Mouse (Mus musculus) midbrain, embryonic 15.5 days (tissue): ENCODE results near the gene Cdk7. TPM values are rescaled to one million over a fixed set of nuclear protein-coding genes. Genes with fewer than 3 reads are reported as not detected.

ENCODE experiments used
- ATAC-seq: fragments of 200-750 bp; cut with Nextera tagmentation; replicated peaks from 2 replicates; pipeline ENCODE4 v1.8.0; 2017; ENCODE audit warnings: moderate TSS enrichment
- H3K27ac ChIP-seq: fragments of 300-500 bp; sonication (generic); 2 replicates; pipeline ENCODE4 v1.5.1; 2015; ENCODE audit warnings: mild to moderate bottlenecking, inconsistent platforms
- H3K27me3 ChIP-seq: fragments of 300-500 bp; sonication (generic); replicated peaks from 2 replicates; pipeline ENCODE4 v1.6.1; 2015; ENCODE audit warnings: inconsistent platforms
- H3K36me3 ChIP-seq: fragments of 300-500 bp; sonication (generic); replicated peaks from 2 replicates; pipeline ENCODE4 v1.6.1; 2015; ENCODE audit warnings: inconsistent platforms
- H3K4me1 ChIP-seq: fragments of 300-500 bp; sonication (generic); 2 replicates; pipeline ENCODE4 v1.6.1; 2015; ENCODE audit warnings: inconsistent platforms
- H3K4me2 ChIP-seq: fragments of 300-500 bp; sonication (generic); 2 replicates; pipeline ENCODE4 v1.6.1; 2015; ENCODE audit warnings: inconsistent platforms, mild to moderate bottlenecking, moderate library complexity
- H3K4me3 ChIP-seq: fragments of 300-500 bp; sonication (generic); 2 replicates; pipeline ENCODE4 v1.5.1; 2015; ENCODE audit warnings: mild to moderate bottlenecking, inconsistent platforms
- H3K9ac ChIP-seq: fragments of 300-500 bp; sonication (generic); 2 replicates; pipeline ENCODE4 v1.6.1; 2015; ENCODE audit warnings: mild to moderate bottlenecking, inconsistent platforms
- H3K9me3 ChIP-seq: fragments of 300-500 bp; sonication (generic); 2 replicates; pipeline ENCODE4 v1.6.1; 2016; ENCODE audit warnings: inconsistent platforms
- WGBS: fragments of 180-500 bp; shearing (Covaris S2); methylation state at CpG from one replicate; pipeline ENCODE4 v1.1.7; 2015; ENCODE audit warnings: mixed read lengths; 5-methylcytosine and 5-hydroxymethylcytosine counted together
- polyA plus RNA-seq: library from polyadenylated mRNA; unstranded; fragments of >200 nt; fragmentation: Nextera tagmentation; extraction: Ambion mirVana; gene quantifications from 2 replicates; pipeline ENCODE4 v1.2.1, GENCODE M21; 2015

The Cdk7 gene
- 41.6 and 42.7 TPM in 2 replicates for polyA plus RNA-seq

DNA sequence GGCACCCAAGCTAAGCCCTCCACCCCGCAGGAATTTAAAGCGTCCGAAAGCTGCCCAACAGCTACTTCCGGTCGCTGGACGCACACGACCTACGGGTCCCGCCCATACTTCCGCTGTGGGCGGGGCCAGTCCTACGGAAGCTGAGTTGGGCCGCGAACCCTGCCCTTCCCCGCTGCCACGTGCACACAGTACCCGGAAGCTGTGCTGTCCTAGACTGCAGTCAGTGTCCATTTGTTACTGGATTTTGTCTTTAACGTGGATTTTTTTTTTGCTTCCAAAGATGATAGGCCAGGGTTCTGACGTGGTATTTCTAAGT is at the start of gene Cdk7:
Gene Cdk7 (minus strand): TSS at position 79 of the 316 bp plus-strand sequence.
- Histone ChIP-seq H3K9ac (peak within 1 kb of the TSS; percentile 71), H3K4me2 (peak within 1 kb of the TSS; percentile 75), H3K4me1 (peaks cover 17% of the 10 kb centered on the region), H3K4me3 (peak within 1 kb of the TSS; percentile 56), H3K36me3 (peaks cover 5% of the 10 kb centered on the region; the same call in 1 of the 2 replicates), H3K9me3 (no peaks in the 10 kb centered on the region), H3K27ac (peak within 1 kb of the TSS; percentile 79), H3K27me3 (no peaks in the 10 kb centered on the region)
- peak; percentile 99 for ATAC-seq
- WGBS: 0% methylated on average over 19 of the region's 19 CpGs

DNA sequence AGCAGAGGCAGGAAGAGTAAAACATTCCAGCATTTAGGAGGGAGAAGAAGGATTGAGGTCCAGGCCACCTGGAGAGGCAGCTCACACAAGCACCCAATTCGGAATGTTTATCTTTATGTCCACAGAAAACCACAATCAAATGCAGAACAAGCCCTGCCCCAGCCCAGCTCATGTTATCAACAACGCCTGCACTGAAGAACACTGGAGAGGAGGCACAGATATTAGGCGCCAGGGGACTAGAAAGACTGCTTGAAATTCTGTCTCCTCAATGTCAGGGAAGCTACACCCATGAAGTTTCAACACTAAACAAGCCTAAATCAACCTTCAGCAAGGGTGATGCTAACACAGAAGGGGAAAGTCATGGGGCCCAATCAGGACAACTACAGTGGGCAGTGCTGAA is 46.8 kb upstream of the Cdk7 start:
- no peaks in the 10 kb centered on the region for H3K9me3 ChIP-seq
- H3K36me3 ChIP-seq: no peaks in the 10 kb centered on the region
- 84% methylated on average over 3 of the region's 3 CpGs for WGBS
- H3K27me3 ChIP-seq: no peaks in the 10 kb centered on the region
- H3K27ac ChIP-seq: no peak overlapping the region
- H3K4me2 ChIP-seq: no peak overlapping the region
- H3K4me1 ChIP-seq: peaks cover 15% of the 10 kb centered on the region
- no peak overlapping the region for H3K4me3 ChIP-seq
- ATAC-seq: no peak
- no peak overlapping the region for H3K9ac ChIP-seq

DNA sequence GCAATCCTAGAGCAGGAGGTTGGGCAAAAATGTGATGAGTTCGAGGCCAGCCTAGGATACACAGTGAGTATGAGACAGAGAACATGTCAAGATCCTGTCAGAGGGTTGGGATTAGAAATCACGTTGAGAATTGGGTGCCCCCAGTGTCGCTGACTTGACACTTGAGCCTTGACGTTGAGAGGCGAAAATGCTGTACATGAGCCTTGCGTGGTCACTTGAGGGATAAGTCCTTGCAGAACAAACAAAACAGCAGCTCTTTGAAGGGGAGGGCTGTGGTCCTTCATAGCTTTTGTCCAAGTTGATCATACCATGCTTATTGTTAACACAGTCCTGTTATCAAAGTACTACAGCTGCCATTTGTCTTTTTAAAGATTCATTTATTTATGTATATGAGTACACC is 46.0 kb upstream of the Cdk7 start:
- ATAC-seq: no peak
- Histone ChIP-seq H3K4me1 (peaks cover 15% of the 10 kb centered on the region), H3K27ac (no peak overlapping the region), H3K9ac (no peak overlapping the region), H3K4me3 (0 out of 2 replicates have a peak overlapping the region, but pooled peaks have one; percentile 78), H3K36me3 (no peaks in the 10 kb centered on the region), H3K27me3 (no peaks in the 10 kb centered on the region), H3K9me3 (no peaks in the 10 kb centered on the region), H3K4me2 (peak overlapping the region; percentile 96; the same call in 1 of the 2 replicates)
- WGBS: 63% methylated on average over 6 of the region's 6 CpGs

DNA sequence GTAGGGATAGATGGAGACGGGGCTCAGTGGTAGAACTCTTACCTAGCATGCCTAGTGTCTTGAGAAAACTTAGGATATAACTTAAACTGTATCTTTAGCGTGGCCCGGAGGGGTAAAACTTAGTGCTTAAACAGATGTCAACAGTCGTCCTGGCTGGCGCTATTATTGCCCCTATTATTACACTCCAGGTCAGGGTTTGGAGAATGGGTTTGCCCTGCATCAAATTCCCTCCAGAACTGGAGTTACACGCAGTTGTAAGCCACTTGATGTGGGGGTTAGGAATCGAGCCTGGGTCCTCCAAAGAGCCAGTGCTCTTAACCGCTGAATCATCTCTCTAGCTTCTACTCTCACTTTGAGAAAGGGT is 45.3 kb upstream of the Cdk7 start:
- WGBS: 17% methylated on average over 8 of the region's 8 CpGs
- no peaks in the 10 kb centered on the region for H3K9me3 ChIP-seq
- H3K9ac ChIP-seq: peak overlapping the region; percentile 46
- H3K4me3 ChIP-seq: peak overlapping the region; percentile 78
- H3K4me1 ChIP-seq: peaks cover 15% of the 10 kb centered on the region
- no peaks in the 10 kb centered on the region for H3K36me3 ChIP-seq
- peak overlapping the region; percentile 70 for H3K27ac ChIP-seq
- peak; percentile 62; the same call in 1 of the 2 replicates for ATAC-seq
- peak overlapping the region; percentile 96 for H3K4me2 ChIP-seq
- H3K27me3 ChIP-seq: no peaks in the 10 kb centered on the region

DNA sequence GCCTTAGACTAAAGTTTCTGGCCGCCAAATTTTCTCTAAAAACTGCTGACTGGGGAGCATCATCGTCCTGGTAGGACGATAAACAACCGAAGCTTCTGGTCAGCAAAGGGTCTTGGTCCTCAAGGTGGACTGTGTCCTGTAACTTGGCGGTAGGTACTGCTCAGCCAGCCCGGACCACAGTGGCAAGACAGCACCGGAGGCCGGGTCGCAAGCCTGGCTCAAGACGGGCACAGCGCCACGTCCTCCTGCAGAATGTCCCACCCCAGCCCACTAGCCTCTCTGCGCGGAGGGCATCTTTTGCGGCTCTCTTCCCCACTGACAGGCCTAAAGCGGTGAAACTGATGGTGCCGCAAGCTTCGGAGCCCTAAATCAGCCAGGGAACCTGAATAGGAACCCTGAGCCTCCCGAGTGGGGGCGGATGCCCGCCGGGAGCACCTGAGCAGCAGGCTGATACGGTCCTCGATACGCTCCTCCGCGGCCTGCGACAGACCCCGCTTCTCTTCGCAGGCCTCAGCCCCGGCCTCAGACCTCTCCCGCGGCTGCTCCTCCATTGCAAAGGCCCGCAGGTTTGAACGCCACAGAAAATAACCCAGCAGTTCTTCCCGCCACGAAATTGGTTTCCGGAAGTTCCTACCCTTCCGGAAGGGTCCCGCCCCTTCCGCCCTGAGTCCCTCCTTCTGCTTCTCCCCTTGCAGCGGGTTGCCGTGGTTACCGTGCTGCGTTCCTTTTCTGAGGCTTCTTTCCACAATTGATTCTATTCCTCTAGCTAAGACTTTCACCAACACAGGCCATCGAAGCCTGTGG is 44.7 kb upstream of the Cdk7 start, which contains the start of gene Cenph:
Gene Cenph (minus strand): TSS at position 648 of the 804 bp plus-strand sequence.
- WGBS: under 1% methylated on average over 46 of the region's 46 CpGs
- Histone ChIP-seq H3K27me3 (no peaks in the 10 kb centered on the region), H3K36me3 (no peaks in the 10 kb centered on the region), H3K4me1 (peaks cover 15% of the 10 kb centered on the region), H3K4me2 (peak within 1 kb of the TSS; percentile 96), H3K27ac (peak within 1 kb of the TSS; percentile 70), H3K4me3 (peak within 1 kb of the TSS; percentile 78), H3K9ac (peak within 1 kb of the TSS; percentile 46), H3K9me3 (no peaks in the 10 kb centered on the region)
- ATAC-seq: peak; percentile 98

DNA sequence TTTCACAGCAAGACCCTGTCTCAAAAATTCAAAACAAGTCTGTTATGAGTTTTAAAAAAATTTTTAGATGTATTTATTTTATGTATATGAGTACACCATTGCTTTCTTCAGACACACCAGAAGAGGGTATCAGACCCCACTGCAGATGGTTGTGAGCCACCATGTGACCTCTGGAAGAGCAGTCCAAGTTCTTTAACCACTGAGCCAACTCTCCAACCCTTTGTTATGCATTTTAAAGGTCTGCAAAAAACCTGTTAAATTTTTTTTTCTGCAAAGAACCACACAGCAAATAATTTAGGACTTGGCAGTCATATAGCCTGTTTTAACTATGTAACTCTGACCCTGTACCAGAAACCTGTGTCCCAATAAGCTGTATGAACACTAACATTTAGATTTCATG is 44.0 kb upstream of the Cdk7 start:
- no peak overlapping the region for H3K9ac ChIP-seq

DNA sequence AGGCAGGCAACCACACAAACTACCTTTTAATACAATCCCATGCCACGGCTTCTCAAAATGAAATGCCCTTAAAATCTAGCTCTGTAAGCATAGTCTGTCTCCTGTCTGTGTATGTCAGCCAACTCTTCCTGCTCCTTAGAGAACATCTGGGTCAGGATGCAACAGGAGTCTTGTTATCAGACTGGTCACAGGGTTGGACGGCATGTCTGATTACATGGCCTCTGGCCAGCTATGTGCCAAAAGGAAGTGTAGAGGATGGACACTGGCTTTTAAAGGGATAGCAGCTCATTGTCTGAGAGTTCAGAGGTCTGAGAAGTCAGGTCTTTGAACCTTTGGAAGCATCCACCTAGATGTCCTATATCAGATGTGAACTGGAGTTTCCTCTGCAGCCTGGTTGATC is 24.6 kb upstream of the Cdk7 start:
- H3K4me1 ChIP-seq: no peaks in the 10 kb centered on the region
- H3K27me3 ChIP-seq: no peaks in the 10 kb centered on the region
- WGBS: 90% methylated on average over 2 of the region's 2 CpGs
- no peak overlapping the region for H3K9ac ChIP-seq
- H3K27ac ChIP-seq: no peak overlapping the region
- ATAC-seq: no peak
- H3K4me2 ChIP-seq: no peak overlapping the region
- H3K9me3 ChIP-seq: no peaks in the 10 kb centered on the region
- H3K4me3 ChIP-seq: no peak overlapping the region
- no peaks in the 10 kb centered on the region for H3K36me3 ChIP-seq

More for the DNA sequence above, 44.0 kb upstream of the Cdk7 start:
- ATAC-seq: no peak
- Histone ChIP-seq H3K4me2 (peak overlapping the region; percentile 96), H3K4me1 (peaks cover 15% of the 10 kb centered on the region), H3K36me3 (no peaks in the 10 kb centered on the region), H3K27me3 (no peaks in the 10 kb centered on the region), H3K4me3 (peak overlapping the region; percentile 78; the same call in 1 of the 2 replicates), H3K9me3 (no peaks in the 10 kb centered on the region), H3K27ac (no peak overlapping the region)

DNA sequence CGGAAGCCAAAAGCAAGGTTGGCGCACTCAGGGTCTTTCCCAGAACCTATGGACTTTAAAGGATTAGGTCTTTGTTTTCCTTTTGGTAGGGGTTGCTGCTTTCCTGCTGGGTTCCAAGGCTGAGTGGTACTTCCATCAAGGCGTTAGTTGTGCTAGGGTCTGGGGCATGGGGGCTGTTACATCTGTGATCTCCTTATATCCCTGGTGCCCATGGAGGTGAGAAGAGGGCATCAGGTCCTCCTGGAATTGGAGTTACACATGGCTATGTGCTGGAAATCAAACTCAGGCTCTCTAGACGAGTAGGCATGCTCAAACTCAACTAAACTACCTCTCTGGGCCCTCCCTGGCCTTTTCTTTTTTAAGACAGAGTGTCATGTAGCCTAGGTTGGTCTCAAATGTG is 23.4 kb upstream of the Cdk7 start:
- no peak overlapping the region for H3K27ac ChIP-seq
- H3K4me2 ChIP-seq: no peak overlapping the region
- H3K4me3 ChIP-seq: no peak overlapping the region
- no peaks in the 10 kb centered on the region for H3K36me3 ChIP-seq
- no peak for ATAC-seq
- WGBS: 68% methylated on average over 4 of the region's 4 CpGs
- H3K9me3 ChIP-seq: no peaks in the 10 kb centered on the region
- no peaks in the 10 kb centered on the region for H3K4me1 ChIP-seq
- no peak overlapping the region for H3K9ac ChIP-seq
- no peaks in the 10 kb centered on the region for H3K27me3 ChIP-seq

DNA sequence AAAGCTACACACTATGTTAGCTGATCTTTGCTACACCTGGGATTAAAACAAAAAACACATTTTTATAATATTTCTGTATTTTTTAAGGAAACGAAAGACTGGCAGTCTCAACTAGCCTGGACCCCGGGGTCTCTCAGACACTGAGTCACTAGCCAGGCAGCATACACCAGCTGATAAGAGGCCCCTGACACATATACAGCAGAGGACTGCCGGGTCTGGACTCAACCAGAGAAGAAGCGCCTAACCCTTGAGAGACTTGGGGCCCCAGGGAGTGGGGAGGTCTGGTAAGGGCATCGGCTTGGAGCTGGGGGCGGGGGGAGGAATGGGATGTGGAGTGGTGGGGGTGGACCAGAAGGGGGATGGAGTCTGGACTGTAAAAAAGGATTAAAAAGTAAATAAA is 22.3 kb upstream of the Cdk7 start:
- H3K4me2 ChIP-seq: no peak overlapping the region
- no peak overlapping the region for H3K27ac ChIP-seq
- H3K27me3 ChIP-seq: no peaks in the 10 kb centered on the region
- no peaks in the 10 kb centered on the region for H3K36me3 ChIP-seq
- WGBS: 89% methylated on average over 6 of the region's 6 CpGs
- no peaks in the 10 kb centered on the region for H3K9me3 ChIP-seq
- no peak overlapping the region for H3K9ac ChIP-seq
- H3K4me1 ChIP-seq: no peaks in the 10 kb centered on the region
- ATAC-seq: no peak
- no peak overlapping the region for H3K4me3 ChIP-seq

DNA sequence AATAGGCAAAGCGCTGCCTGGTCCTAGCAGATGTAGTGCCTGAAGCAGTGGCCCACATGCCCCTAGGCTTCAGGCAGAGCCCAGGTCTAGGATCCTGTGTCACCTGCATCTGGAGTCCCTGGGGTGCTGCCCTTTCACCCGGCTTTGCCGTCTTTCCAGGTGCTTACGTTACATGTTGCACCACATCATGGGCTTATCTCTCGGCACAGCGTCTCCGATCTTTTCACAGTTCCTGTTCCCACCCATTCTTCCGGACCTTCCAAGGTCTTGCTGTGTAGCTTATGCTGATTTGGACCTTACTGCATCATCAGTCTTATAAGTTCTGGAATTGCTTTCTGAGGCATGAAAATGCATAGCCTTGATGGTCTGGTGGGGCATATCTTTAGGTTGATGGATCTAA is 21.8 kb upstream of the Cdk7 start:
- Histone ChIP-seq H3K4me2 (no peak overlapping the region), H3K4me3 (no peak overlapping the region), H3K4me1 (no peaks in the 10 kb centered on the region), H3K36me3 (no peaks in the 10 kb centered on the region), H3K9me3 (no peaks in the 10 kb centered on the region), H3K27me3 (no peaks in the 10 kb centered on the region), H3K9ac (no peak overlapping the region), H3K27ac (no peak overlapping the region)
- 92% methylated on average over 8 of the region's 8 CpGs for WGBS
- no peak for ATAC-seq

DNA sequence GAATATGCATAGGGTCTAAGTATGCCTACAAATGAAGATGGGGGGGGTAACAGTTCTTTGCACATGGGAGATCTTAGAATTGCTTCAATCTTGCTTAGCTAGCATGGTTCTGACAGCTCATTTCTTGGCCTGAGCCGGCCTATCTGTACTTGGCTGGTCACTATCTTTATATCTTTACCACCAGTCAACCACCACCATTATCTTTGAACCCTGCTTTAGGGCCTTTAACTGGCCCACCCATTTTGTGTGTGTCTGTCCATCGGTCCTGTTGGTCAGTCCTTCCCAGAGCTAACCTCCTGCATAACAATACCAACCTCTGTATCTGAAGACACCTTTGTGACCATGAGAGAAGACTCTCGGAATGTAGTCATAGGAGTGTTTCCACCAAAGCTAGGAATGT is 20.7 kb upstream of the Cdk7 start:
- WGBS: 78% methylated on average over 3 of the region's 3 CpGs
- Histone ChIP-seq H3K9ac (no peak overlapping the region), H3K36me3 (no peaks in the 10 kb centered on the region), H3K4me3 (no peak overlapping the region), H3K27ac (no peak overlapping the region), H3K27me3 (no peaks in the 10 kb centered on the region), H3K9me3 (no peaks in the 10 kb centered on the region), H3K4me2 (no peak overlapping the region), H3K4me1 (no peaks in the 10 kb centered on the region)
- no peak for ATAC-seq

DNA sequence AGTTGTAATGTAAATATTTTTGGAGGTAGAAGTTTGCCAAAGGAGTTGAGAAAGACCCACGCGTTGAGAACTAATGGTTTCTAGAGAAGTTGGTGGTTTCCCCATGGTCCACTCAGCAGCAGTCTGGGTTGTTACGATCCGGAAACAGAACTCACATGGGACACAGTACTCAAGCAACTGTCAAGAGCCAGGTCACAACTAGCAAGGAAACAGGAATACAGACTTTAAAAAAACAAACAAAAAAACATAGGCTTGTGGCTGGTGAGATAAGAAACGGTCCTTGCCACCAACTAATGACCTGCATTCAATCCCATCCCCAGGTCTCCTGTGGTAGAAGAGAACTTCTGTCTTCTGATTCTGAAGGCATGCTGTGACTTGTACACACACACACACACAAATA is 20.1 kb upstream of the Cdk7 start:
- H3K9me3 ChIP-seq: no peaks in the 10 kb centered on the region
- H3K9ac ChIP-seq: no peak overlapping the region
- 85% methylated on average over 5 of the region's 5 CpGs for WGBS
- ATAC-seq: no peak
- no peak overlapping the region for H3K4me3 ChIP-seq
- no peaks in the 10 kb centered on the region for H3K4me1 ChIP-seq
- no peaks in the 10 kb centered on the region for H3K36me3 ChIP-seq
- H3K27me3 ChIP-seq: no peaks in the 10 kb centered on the region
- no peak overlapping the region for H3K4me2 ChIP-seq
- H3K27ac ChIP-seq: no peak overlapping the region

DNA sequence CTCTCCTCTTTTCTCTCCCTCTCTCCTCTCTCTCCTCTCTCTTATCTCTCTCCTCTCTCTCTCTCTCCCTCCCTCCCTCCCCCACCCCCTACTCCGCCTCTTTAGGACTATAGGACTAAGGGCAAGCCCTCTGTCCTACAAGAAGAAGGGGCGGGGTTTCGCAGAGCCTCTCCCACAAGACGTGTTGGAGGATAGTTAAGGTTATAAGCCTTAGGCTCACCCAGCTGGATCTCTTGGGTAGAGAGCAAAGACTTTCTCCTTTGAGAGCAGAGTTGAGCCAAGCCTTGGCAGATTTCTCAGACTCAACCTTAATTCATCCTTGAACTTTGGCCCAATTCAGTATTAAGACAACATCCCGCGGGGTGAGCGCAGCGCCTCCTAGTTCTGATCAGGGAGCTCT is 17.9 kb upstream of the Cdk7 start:
- WGBS: 44% methylated on average over 8 of the region's 8 CpGs
- Histone ChIP-seq H3K27me3 (no peaks in the 10 kb centered on the region), H3K9me3 (no peaks in the 10 kb centered on the region), H3K4me2 (no peak overlapping the region), H3K4me3 (no peak overlapping the region), H3K4me1 (peaks cover 5% of the 10 kb centered on the region; the same call in 1 of the 2 replicates), H3K36me3 (no peaks in the 10 kb centered on the region), H3K27ac (no peak overlapping the region), H3K9ac (no peak overlapping the region)
- ATAC-seq: no peak
